Mouse (Mus musculus) cerebral cortex, adult 2 months (tissue): ENCODE measurements around the gene Rbbp8nl.

ENCODE experiments used
- WGBS: fragments of 180-500 bp; shearing (Covaris S2); methylation state at CpG from one replicate; pipeline ENCODE4 v1.1.7; 2018; 5-methylcytosine and 5-hydroxymethylcytosine counted together

Gene Rbbp8nl

GRCm38 (mm10) chr2:180229129-180229528, 60.5 kb downstream of the Rbbp8nl start:
- WGBS, result 87% methylated on average over 3 of the region's 3 CpGs

- WGBS, result 77% methylated on average over 7 of the region's 7 CpGs
These were observed 61.1 kb downstream of the Rbbp8nl start for GRCm38 (mm10) chr2:180228592-180228991.

GRCm38 (mm10) chr2:180228060-180228458, 61.6 kb downstream of the Rbbp8nl start:
- WGBS, result 78% methylated on average over 6 of the region's 6 CpGs
